Mouse (Mus musculus): ENCODE results near the gene Pcbp3. TPM values are rescaled to one million over a fixed set of nuclear protein-coding genes. Genes with fewer than 3 reads are reported as not detected.

Gene Pcbp3
- polyA plus RNA-seq, 1 experiment from 2014 or later: 30.6 TPM

DNA sequence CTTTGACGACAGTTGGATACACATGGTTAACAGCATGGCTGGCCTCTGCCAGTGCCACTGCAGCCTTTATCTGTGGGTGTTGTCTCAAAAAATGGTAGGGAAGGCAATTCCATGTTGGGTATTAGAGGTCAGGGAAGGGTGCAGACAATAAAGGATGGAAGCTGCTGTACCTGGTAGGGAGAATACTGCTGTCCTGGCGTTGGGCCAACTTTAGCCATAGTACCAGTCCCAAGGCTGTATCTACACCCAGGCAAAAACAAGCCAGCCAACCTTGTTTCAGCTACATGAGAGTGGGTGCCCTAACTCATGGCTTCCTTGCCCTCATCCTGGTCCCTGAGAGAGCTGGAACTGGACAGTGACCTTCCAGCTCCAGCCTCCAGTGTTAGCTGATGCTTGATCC lies 103.8 kb downstream of the Pcbp3 start:
- Histone ChIP-seq H3K4me1 (replicated peaks; ENCODE audit: control insufficient read depth, insufficient read depth, low read length) (no peaks in the 10 kb centered on the region), H3K4me3 (ENCODE audit: low read depth, low read length) (no peak overlapping the region), H3K4me2 (replicated peaks; ENCODE audit: low read depth, low read length) (no peak overlapping the region), H3K36me3 (ENCODE audit: control insufficient read depth, insufficient read depth, low read length) (no peaks in the 10 kb centered on the region), H3K27ac (ENCODE audit: low read depth, low read length) (no peak overlapping the region), H3K9ac (ENCODE audit: low read depth, low read length) (no peak overlapping the region), H3K27me3 (ENCODE audit: control insufficient read depth, insufficient read depth, low read length) (no peaks in the 10 kb centered on the region), H3K9me3 (ENCODE audit: control insufficient read depth, low read length) (no peaks in the 10 kb centered on the region)
- DNase-seq (ENCODE audit: low spot score): no peak
- no peak for ATAC-seq (ENCODE audit: low FRiP score)
- WGBS: 85% methylated on average over 2 of the region's 2 CpGs

DNA sequence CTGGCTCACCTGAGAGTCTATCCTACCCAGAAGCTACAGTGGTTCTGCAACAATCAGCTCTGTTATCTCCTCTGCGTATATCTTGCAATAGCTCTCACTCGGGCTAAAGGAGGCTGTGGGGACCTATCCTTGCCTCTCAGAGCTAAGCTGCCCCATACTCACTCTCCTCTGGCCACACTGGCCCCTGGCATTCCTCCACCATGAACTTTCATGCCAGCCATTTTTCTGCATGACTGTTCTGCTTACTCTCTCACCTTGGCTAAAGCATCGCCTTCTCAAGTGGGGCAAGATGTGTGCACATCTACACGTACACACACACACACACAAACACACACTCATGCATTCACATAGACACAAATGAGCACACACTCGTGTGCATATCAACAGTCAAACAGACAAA lies 115.2 kb downstream of the Pcbp3 start:
- no peaks in the 10 kb centered on the region for H3K27me3 ChIP-seq (ENCODE audit: control insufficient read depth, insufficient read depth, low read length)
- H3K9me3 ChIP-seq (ENCODE audit: control insufficient read depth, low read length): no peaks in the 10 kb centered on the region
- no peak for DNase-seq (ENCODE audit: low spot score)
- no peaks in the 10 kb centered on the region for H3K36me3 ChIP-seq (ENCODE audit: control insufficient read depth, insufficient read depth, low read length)
- H3K4me2 ChIP-seq (replicated peaks; ENCODE audit: low read depth, low read length): no peak overlapping the region
- H3K4me3 ChIP-seq (ENCODE audit: low read depth, low read length): no peak overlapping the region
- no peak overlapping the region for H3K9ac ChIP-seq (ENCODE audit: low read depth, low read length)
- H3K27ac ChIP-seq (ENCODE audit: low read depth, low read length): no peak overlapping the region
- ATAC-seq (ENCODE audit: low FRiP score): no peak
- H3K4me1 ChIP-seq (replicated peaks; ENCODE audit: control insufficient read depth, insufficient read depth, low read length): no peaks in the 10 kb centered on the region
- 89% methylated on average over 5 of the region's 5 CpGs for WGBS

DNA sequence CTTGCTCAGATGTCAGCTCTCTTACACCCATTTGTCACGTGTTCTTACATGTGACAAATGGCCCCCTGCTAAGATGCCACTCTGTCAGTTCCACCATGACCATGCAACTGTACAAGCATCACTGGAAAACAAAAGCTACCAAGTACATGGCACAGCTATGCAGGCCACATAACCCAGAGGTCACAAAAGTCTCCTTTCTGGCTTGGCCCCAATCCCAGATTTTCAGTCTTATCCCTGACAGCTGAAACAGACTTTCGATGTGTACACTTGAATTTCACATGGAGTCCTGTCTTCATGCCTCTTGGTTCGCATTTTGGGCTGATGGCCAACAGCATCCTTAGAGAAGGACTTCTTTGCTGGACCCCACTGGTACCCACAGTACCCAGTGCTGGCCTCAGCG lies 116.8 kb downstream of the Pcbp3 start:
- no peak for ATAC-seq (ENCODE audit: low FRiP score)
- 86% methylated on average over 4 of the region's 4 CpGs for WGBS

DNA sequence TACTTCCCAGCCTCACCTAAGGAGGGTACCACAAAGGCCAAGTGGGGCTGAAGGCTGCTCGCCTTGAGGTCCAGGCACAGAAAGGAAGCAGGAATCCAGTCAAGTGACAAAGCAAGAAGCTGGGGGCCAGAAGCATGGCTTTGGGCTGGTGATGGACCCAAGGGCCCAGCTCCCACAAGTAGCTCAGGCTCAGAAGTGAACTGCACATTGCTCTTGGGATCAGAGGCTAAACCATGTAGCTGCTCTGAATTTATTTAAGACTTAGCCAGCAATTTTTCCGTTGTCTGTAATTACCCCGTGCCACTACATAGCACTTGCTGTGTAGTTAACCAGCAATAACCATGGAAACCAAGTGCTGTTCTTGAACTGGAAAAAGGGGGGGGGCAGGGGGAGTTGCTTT lies 117.3 kb downstream of the Pcbp3 start:
- H3K27me3 ChIP-seq (ENCODE audit: control insufficient read depth, insufficient read depth, low read length): no peaks in the 10 kb centered on the region

More for the DNA sequence above, 116.8 kb downstream of the Pcbp3 start:
- no peaks in the 10 kb centered on the region for H3K27me3 ChIP-seq (ENCODE audit: control insufficient read depth, insufficient read depth, low read length)
- no peak for DNase-seq (ENCODE audit: low spot score)
- no peaks in the 10 kb centered on the region for H3K9me3 ChIP-seq (ENCODE audit: control insufficient read depth, low read length)
- no peaks in the 10 kb centered on the region for H3K4me1 ChIP-seq (replicated peaks; ENCODE audit: control insufficient read depth, insufficient read depth, low read length)
- H3K27ac ChIP-seq (ENCODE audit: low read depth, low read length): no peak overlapping the region
- no peaks in the 10 kb centered on the region for H3K36me3 ChIP-seq (ENCODE audit: control insufficient read depth, insufficient read depth, low read length)
- H3K4me3 ChIP-seq (ENCODE audit: low read depth, low read length): no peak overlapping the region
- H3K4me2 ChIP-seq (replicated peaks; ENCODE audit: low read depth, low read length): no peak overlapping the region
- no peak overlapping the region for H3K9ac ChIP-seq (ENCODE audit: low read depth, low read length)

DNA sequence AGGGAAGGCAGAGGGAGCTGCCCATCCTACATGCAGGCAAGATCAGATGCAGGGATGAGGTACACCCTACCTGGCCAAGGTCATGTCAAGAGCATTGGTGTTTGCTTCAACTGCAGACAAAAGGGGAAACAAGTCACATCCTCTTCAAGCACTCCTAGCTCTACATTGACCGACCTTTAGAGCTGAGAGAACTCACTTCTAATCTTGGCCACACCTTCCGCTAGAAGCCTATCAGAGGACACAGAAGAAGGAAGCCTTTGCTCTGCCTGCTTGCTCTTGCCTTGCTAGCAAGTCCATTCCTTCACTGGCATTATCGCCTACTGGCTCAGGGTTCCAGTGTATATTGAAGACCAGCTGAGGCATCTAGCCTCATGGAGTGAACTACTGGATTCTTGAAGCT lies 119.6 kb downstream of the Pcbp3 start:
- no peaks in the 10 kb centered on the region for H3K36me3 ChIP-seq (ENCODE audit: control insufficient read depth, insufficient read depth, low read length)
- ATAC-seq (ENCODE audit: low FRiP score): no peak
- H3K27me3 ChIP-seq (ENCODE audit: control insufficient read depth, insufficient read depth, low read length): no peaks in the 10 kb centered on the region
- no peak overlapping the region for H3K27ac ChIP-seq (ENCODE audit: low read depth, low read length)
- H3K9me3 ChIP-seq (ENCODE audit: control insufficient read depth, low read length): no peaks in the 10 kb centered on the region
- H3K4me3 ChIP-seq (ENCODE audit: low read depth, low read length): no peak overlapping the region
- no peak for DNase-seq (ENCODE audit: low spot score)
- no peaks in the 10 kb centered on the region for H3K4me1 ChIP-seq (replicated peaks; ENCODE audit: control insufficient read depth, insufficient read depth, low read length)
- 92% methylated on average over 3 of the region's 3 CpGs for WGBS
- no peak overlapping the region for H3K4me2 ChIP-seq (replicated peaks; ENCODE audit: low read depth, low read length)
- H3K9ac ChIP-seq (ENCODE audit: low read depth, low read length): no peak overlapping the region

More for the DNA sequence above, 117.3 kb downstream of the Pcbp3 start:
- Histone ChIP-seq H3K9me3 (ENCODE audit: control insufficient read depth, low read length) (no peaks in the 10 kb centered on the region), H3K36me3 (ENCODE audit: control insufficient read depth, insufficient read depth, low read length) (no peaks in the 10 kb centered on the region), H3K27ac (ENCODE audit: low read depth, low read length) (no peak overlapping the region), H3K9ac (ENCODE audit: low read depth, low read length) (no peak overlapping the region), H3K4me1 (replicated peaks; ENCODE audit: control insufficient read depth, insufficient read depth, low read length) (no peaks in the 10 kb centered on the region), H3K4me3 (ENCODE audit: low read depth, low read length) (no peak overlapping the region), H3K4me2 (replicated peaks; ENCODE audit: low read depth, low read length) (no peak overlapping the region)
- DNase-seq (ENCODE audit: low spot score): no peak
- 81% methylated on average over 3 of the region's 3 CpGs for WGBS
- no peak for ATAC-seq (ENCODE audit: low FRiP score)

DNA sequence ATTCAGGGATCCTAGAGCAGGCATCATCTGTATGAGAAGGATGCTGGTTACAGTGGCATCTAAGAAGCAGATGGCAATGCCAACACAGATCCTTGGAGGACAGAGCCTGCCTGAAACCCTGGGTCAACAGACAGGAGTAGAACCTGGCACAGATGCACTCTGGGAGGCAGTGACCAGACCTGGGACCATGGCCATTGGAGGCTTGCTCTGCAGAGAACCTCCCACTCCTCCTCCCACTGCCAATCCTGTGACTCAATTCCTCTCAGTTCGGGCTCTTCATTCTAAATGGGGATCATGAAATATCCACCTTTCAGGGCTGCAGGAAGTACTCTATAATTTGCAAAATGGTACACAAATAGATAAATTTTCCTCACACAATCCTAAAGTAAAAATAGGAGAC lies 120.5 kb downstream of the Pcbp3 start:
- Histone ChIP-seq H3K4me2 (replicated peaks; ENCODE audit: low read depth, low read length) (no peak overlapping the region), H3K27ac (ENCODE audit: low read depth, low read length) (no peak overlapping the region), H3K9ac (ENCODE audit: low read depth, low read length) (no peak overlapping the region), H3K27me3 (ENCODE audit: control insufficient read depth, insufficient read depth, low read length) (no peaks in the 10 kb centered on the region), H3K4me1 (replicated peaks; ENCODE audit: control insufficient read depth, insufficient read depth, low read length) (no peaks in the 10 kb centered on the region), H3K4me3 (ENCODE audit: low read depth, low read length) (no peak overlapping the region), H3K36me3 (ENCODE audit: control insufficient read depth, insufficient read depth, low read length) (no peaks in the 10 kb centered on the region), H3K9me3 (ENCODE audit: control insufficient read depth, low read length) (no peaks in the 10 kb centered on the region)
- ATAC-seq (ENCODE audit: low FRiP score) (no peak), DNase-seq (ENCODE audit: low spot score) (no peak)
- 84% methylated on average over 1 of the region's 1 CpGs for WGBS

DNA sequence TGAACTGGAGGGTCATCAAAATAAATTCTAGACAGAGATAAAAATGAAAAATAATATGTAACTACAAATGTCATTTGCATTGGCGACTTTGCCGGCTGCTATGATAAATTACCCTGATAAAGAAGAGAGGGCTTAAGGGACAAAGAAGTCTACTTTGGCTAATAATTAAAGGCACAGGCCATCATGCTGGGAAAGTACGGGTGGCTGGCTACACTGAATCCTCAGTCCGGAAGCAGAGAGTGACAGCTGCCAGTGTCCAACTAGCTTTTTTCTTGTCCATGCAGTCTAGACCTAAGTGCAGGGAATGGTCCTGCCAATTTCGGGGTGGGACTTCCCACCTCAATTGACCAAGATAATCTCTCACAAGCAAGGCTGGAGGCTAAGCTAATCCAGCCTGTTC lies 121.1 kb downstream of the Pcbp3 start:
- H3K9ac ChIP-seq (ENCODE audit: low read depth, low read length): no peak overlapping the region
- no peak overlapping the region for H3K4me3 ChIP-seq (ENCODE audit: low read depth, low read length)
- no peak overlapping the region for H3K27ac ChIP-seq (ENCODE audit: low read depth, low read length)
- H3K4me2 ChIP-seq (replicated peaks; ENCODE audit: low read depth, low read length): no peak overlapping the region
- 70% methylated on average over 5 of the region's 5 CpGs for WGBS
- no peak for DNase-seq (ENCODE audit: low spot score)
- ATAC-seq (ENCODE audit: low FRiP score): no peak
- no peaks in the 10 kb centered on the region for H3K9me3 ChIP-seq (ENCODE audit: control insufficient read depth, low read length)
- no peaks in the 10 kb centered on the region for H3K36me3 ChIP-seq (ENCODE audit: control insufficient read depth, insufficient read depth, low read length)
- H3K27me3 ChIP-seq (ENCODE audit: control insufficient read depth, insufficient read depth, low read length): no peaks in the 10 kb centered on the region
- H3K4me1 ChIP-seq (replicated peaks; ENCODE audit: control insufficient read depth, insufficient read depth, low read length): no peaks in the 10 kb centered on the region

DNA sequence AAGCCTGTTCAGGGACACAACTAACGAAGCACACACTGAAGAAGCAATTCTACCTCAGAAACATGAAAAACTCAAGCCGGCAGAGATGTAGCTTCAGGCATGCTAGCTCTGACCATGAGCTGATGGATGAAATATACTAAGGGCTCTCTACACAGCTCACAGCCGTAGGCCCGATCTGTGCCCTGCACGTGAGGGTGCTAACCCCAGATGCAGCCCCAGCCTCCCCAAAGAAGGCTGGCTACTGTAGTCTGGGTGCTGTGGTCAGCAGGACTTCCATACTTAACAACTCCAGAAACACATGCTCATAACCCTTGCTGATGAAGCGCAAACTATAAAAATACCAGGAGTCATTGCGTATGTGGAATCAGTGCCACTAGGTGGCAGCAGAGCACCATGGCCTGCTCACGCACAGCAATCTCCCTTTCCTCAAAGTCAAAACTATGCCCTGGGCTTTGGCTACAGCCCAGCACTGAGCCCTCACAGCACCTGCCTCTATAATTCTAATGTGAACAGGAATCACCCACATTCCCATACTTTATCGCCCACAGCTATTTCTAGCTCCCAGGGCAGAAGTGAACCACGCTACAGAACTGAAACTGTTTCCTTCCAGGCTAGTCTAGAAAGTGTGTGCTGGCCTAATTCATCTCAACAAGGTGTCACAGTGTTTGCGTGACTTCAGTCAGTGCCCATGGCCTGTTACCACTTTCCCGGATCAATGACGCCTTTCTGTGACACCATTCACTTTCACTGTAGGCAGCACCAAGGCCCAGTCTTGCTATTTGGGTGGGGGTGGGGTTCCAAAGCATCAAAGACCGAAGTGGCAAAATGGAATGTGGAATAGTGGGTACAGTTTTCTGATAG lies 126.0 kb downstream of the Pcbp3 start:
- H3K4me3 ChIP-seq (ENCODE audit: low read depth, low read length): no peak overlapping the region
- DNase-seq (ENCODE audit: low spot score) (peak; percentile 89), ATAC-seq (ENCODE audit: low FRiP score) (0 out of 2 replicates have a peak, but pooled peaks have one; percentile 49)
- 62% methylated on average over 14 of the region's 14 CpGs for WGBS
- H3K4me1 ChIP-seq (replicated peaks; ENCODE audit: control insufficient read depth, insufficient read depth, low read length): no peaks in the 10 kb centered on the region
- no peaks in the 10 kb centered on the region for H3K36me3 ChIP-seq (ENCODE audit: control insufficient read depth, insufficient read depth, low read length)
- H3K27me3 ChIP-seq (ENCODE audit: control insufficient read depth, insufficient read depth, low read length): no peaks in the 10 kb centered on the region
- H3K9me3 ChIP-seq (ENCODE audit: control insufficient read depth, low read length): no peaks in the 10 kb centered on the region
- H3K4me2 ChIP-seq (replicated peaks; ENCODE audit: low read depth, low read length): no peak overlapping the region
- H3K27ac ChIP-seq (ENCODE audit: low read depth, low read length): no peak overlapping the region
- no peak overlapping the region for H3K9ac ChIP-seq (ENCODE audit: low read depth, low read length)

DNA sequence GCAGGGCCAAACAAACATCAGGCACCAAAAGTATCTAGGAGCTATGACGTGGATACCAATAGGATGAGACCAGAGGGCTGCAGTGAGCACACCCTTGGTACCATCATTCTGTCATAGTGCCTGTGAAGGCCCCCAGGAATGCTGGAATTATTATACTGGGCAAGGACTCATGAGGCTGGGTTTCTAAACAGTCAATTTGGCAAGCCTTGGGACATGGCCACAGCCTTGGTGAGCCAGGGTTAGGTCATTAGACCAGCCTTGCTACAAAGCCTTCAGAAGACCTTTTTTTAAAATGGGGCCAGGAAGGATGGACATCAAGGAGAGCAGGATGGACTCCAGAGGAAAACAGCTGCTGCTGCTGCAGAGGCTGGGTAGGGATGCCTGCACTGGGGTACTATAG lies 128.8 kb downstream of the Pcbp3 start:
- no peaks in the 10 kb centered on the region for H3K36me3 ChIP-seq (ENCODE audit: control insufficient read depth, insufficient read depth, low read length)
- H3K9me3 ChIP-seq (ENCODE audit: control insufficient read depth, low read length): no peaks in the 10 kb centered on the region
- H3K27ac ChIP-seq (ENCODE audit: low read depth, low read length): no peak overlapping the region
- no peaks in the 10 kb centered on the region for H3K4me1 ChIP-seq (replicated peaks; ENCODE audit: control insufficient read depth, insufficient read depth, low read length)
- H3K4me3 ChIP-seq (ENCODE audit: low read depth, low read length): no peak overlapping the region
- no peak for DNase-seq (ENCODE audit: low spot score)
- WGBS: 78% methylated on average over 1 of the region's 1 CpGs
- ATAC-seq (ENCODE audit: low FRiP score): no peak
- H3K27me3 ChIP-seq (ENCODE audit: control insufficient read depth, insufficient read depth, low read length): no peaks in the 10 kb centered on the region
- H3K9ac ChIP-seq (ENCODE audit: low read depth, low read length): no peak overlapping the region
- H3K4me2 ChIP-seq (replicated peaks; ENCODE audit: low read depth, low read length): no peak overlapping the region
